Mouse (Mus musculus): Measurements from ENCODE around the gene Pcsk6.

DNA sequence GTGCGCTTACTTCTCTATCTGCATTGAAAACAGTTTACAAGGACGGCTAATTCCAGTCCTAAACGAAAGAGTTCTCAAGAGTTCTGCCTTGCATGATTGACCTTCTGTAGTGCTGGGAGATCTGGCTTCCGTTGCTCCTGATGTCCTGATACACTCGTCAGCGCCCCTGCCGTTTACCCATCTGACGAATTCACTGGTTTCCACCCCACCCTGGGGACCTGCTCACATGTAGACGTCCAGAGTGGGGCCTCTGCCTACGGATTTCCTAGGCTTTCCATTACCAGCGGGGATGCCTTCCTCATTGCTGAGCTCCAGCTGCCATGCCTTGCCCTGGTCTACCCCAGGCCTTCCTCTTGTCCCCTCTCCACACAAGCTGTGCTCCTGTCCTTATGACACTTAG lies 39.7 kb downstream of the Pcsk6 start:
- TF ChIP-seq CTCF (IDR thresholded peaks at IDR 0.05; ENCODE audit: control insufficient read depth, insufficient read depth, insufficient replicate concordance, low read depth, low read length), result no peak
- TF ChIP-seq POLR2A (IDR thresholded peaks at IDR 0.05; ENCODE audit: control insufficient read depth, low read depth, low read length), result no peak

Measured in testis, adult 2 months (tissue).